Mouse (Mus musculus) left cerebral cortex, adult 2 months (tissue): ENCODE data around the gene Pfpl. TPM values are rescaled to one million over a fixed set of nuclear protein-coding genes. Genes with fewer than 3 reads are reported as not detected.

ENCODE experiments used
- DNase-seq, 2 experiments: peaks; one replicate each; pipeline ENCODE4 v3.0.0; 2021 to 2022; ENCODE audit warnings: low spot score in 2 of 2, mixed read lengths in 1 of 2; ENCODE audit errors: extremely low spot score in 1 of 2
- H3K27ac ChIP-seq: fragments of 200-600 bp; 2 replicates; pipeline ENCODE4 v1.8.1; 2022
- H3K4me3 ChIP-seq: fragments of 200-600 bp; 2 replicates; pipeline ENCODE4 v1.8.1; 2022
- CTCF ChIP-seq: fragments of 200-600 bp; IDR thresholded peaks from 2 replicates; pipeline ENCODE4 v1.8.1; 2022; ENCODE audit warnings: antibody characterized with exemption, mild to moderate bottlenecking, moderate library complexity
- intact Hi-C: fragments of 180-260 bp; cut with DNase I; formaldehyde crosslinking; loops from one replicate; pipeline ENCODE4 v1.15.1; 2025
- total RNA-seq, 2 experiments: library from RNA; stranded (reverse); gene quantifications; 2 replicates each; pipeline ENCODE4 v1.2.3; 2021

Pfpl gene
- total RNA-seq, 2 experiments from 2014 or later, result not detected

DNA sequence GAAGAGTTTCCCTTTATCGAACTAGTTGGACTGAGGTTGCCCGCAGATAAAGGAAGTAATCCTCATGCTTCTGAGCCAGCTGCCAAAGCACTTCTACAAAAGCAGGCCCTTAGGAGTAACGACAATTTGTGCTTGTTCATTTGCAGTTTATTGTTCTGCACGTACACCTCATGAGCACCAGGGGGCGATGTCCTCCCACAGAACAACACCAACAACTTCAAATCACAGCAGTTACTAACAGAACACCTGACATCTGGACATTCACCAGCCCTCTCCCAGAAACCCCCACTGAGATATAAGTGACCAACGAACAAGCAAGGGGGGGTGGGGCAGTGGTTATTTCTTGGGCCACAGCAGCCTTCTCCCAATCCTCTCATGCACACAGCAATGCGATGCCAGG is 38.5 kb downstream of the Pfpl start:
- peak; percentile 83 for TF ChIP-seq CTCF
- Histone ChIP-seq H3K27ac (no peak overlapping the region), H3K4me3 (no peak overlapping the region)
- intact Hi-C loops, result loop anchor here (2.0 to 5.0 kb wide), 2 partner anchors 36 to 127 kb away; partner anchors contain the start of gene Dtx4
- DNase-seq, result peak; percentile 49 to 62

DNA sequence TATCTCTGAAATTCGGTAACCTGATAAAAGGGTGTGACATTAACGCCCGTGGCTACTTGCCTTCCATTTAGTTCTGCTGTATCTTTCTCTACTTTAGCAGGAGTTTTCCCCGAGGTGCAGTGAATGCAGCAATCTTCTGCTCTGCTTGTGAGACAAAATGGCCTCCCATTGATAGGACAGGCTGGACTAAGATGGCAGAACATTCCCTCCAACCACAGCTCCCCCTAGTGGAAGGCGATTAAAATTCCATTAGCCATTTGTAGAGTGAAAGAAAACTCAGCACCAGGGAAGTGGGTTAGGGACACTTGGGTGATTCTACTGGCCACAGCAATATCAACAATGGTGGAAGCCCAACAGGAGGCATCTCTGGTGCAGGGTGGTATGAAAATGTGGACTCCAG is 39.7 kb downstream of the Pfpl start:
- intact Hi-C loops, result loop anchor here (2.0 to 5.0 kb wide), 2 partner anchors 35 to 125 kb away; partner anchors contain the start of gene Dtx4
- Histone ChIP-seq H3K4me3 (no peak overlapping the region), H3K27ac (no peak overlapping the region)
- peak; percentile 56 for TF ChIP-seq CTCF
- DNase-seq, result peak; percentile 11 to 32

DNA sequence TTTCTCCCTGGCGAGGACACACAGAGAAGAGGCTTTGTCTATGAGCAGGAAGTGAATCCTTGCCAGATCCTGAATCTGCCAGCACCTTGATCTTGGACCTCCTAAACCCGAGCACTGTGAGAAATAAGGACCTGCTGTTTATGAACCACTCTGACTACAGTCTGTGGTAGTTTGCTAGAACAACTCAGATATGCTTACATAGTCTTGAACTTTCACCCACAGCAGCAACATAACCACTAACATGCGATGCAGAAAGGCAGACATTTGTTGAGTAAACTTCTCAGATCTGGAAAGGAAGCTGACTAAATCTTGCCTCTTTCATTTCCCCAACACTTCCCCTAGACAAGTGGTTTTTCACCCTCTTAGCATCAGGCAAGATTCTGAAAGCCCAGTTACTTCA is 44.2 kb downstream of the Pfpl start:
- no peak for TF ChIP-seq CTCF
- no peak overlapping the region for H3K4me3 ChIP-seq
- intact Hi-C loops, result loop anchor here (10.0 kb wide), 1 partner anchor 457 kb away; no protein-coding TSS in a partner anchor
- DNase-seq, result no peak
- peak overlapping the region; percentile 4; the same call in 1 of the 2 replicates for H3K27ac ChIP-seq

DNA sequence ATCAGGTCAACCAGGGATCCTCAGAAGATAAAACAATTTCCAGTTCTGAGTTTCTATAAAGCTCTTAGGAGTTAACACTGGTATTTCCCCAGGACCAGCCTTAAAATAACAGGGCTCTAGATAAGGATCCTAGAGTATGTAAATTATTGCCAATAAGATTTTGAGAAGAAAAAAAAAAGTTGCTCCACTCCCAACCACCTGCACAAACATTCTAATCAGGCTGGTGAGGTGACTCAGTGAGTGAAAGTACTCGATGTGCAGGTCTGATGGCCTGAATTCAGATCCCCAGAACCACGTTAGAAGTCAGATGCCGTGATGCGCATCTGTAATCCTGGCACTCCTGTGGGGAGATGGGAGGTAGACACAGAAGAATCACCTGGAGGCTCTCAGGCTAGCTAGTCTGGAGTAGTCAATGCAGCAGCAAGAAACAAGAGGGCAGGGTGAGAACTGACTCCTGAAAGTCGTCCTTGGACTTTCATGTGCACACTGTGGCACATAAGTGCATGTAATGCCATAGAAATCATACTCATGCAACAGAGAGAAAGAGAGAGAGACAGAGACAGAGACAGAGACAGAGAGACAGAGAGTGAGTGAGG is 44.8 kb downstream of the Pfpl start:
- no peak for DNase-seq
- intact Hi-C loops, result loop anchor here (10.0 kb wide), 1 partner anchor 458 kb away; no protein-coding TSS in a partner anchor
- TF ChIP-seq CTCF, result no peak
- Histone ChIP-seq H3K4me3 (no peak overlapping the region), H3K27ac (peak overlapping the region; percentile 4; the same call in 1 of the 2 replicates)

DNA sequence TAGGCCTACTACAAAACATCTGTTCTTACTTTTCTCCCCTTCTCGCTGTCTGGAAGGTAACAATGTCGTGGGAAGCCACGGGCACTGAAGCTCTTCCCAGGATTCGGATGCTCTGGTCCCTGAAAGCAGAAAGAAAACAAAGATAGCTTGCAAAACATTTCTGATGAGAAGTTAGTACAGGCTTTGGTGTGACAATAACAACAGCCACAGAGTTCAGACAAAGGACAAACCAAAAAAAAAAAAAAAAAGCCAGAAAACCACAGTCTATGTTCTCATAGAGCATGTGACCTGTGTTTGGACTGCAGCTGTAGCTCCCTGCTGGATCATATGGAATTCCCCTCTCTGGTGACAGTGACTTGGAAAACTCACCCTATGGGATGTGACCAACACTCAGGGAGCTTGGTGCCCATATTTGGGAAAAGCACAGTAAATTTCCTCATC is 45.5 kb downstream of the Pfpl start:
- no peak for TF ChIP-seq CTCF
- Histone ChIP-seq H3K4me3 (no peak overlapping the region), H3K27ac (peak overlapping the region; percentile 16; the same call in 1 of the 2 replicates)
- no peak for DNase-seq
- intact Hi-C loops, result loop anchor here (10.0 kb wide), 1 partner anchor 458 kb away; no protein-coding TSS in a partner anchor

DNA sequence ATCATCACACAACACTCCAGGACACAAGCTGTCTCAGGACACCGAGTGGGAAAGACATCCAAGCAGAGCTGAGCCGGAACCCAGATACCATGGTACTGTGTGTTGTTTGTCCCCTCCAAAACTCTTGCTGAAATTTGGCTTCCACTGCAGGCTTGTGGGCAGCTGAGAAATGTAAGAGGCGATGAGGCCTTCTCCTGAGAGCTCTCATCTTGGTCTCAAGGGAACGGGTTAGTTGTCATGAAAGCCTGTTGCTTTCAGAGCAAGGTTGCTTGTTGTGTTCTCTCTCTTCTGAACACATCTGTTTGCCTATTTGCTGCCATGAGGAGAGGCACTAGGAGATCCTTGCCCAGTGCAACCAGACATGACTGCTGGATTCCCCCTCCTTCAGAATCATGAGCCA is 46.2 kb downstream of the Pfpl start:
- DNase-seq, result no peak
- Histone ChIP-seq H3K27ac (peak overlapping the region; percentile 87; the same call in 1 of the 2 replicates), H3K4me3 (no peak overlapping the region)
- no peak for TF ChIP-seq CTCF
- intact Hi-C loops, result loop anchor here (10.0 kb wide), 1 partner anchor 459 kb away; no protein-coding TSS in a partner anchor

DNA sequence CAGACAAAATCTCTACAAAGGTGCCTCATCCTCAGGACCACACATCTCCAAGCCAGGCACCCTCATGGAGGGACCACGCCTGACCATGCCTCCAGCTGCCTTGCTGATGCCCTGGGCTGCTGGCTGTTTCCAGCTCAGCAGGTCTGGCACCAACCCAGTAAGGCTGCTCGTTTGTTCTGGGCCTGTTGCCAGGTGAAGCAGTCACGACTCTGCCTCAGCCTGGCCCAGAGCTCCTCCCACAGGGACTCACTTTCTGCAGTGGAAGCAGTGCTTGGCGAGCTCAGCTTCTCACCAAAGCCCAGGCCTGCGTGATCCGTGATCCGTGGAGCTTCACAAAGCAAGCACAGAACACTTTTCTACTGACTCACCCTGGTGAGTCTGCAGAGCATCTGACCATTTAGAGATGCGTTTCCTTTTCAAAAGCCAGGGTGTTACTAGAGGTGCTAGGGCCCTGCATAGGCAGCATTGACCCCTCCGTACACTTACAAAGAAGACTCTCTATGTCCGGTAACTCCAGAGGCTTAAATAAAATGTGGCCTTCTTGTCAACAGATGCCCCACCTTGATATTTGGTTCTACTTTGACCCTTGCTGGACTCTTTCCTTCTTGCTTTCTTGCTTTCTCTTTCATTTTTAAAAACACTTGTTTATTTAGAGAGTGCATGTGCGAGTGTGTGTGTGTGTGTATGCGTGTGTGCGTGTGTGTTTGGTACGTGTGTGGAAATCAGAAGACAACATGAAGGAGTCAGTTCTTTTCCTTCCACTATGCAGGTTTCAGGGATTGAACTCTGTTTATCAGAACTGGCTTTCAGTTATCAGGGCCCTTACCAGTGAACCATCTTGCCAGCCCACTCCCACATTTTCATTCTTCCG is 47.9 kb downstream of the Pfpl start:
- Histone ChIP-seq H3K4me3 (no peak overlapping the region), H3K27ac (peak overlapping the region; percentile 87)
- intact Hi-C loops, result loop anchor here (1.0 to 10.0 kb wide), 2 partner anchors 332 to 461 kb away; no protein-coding TSS in a partner anchor
- DNase-seq, result peak; percentile 87 to 90
- TF ChIP-seq CTCF, result no peak

DNA sequence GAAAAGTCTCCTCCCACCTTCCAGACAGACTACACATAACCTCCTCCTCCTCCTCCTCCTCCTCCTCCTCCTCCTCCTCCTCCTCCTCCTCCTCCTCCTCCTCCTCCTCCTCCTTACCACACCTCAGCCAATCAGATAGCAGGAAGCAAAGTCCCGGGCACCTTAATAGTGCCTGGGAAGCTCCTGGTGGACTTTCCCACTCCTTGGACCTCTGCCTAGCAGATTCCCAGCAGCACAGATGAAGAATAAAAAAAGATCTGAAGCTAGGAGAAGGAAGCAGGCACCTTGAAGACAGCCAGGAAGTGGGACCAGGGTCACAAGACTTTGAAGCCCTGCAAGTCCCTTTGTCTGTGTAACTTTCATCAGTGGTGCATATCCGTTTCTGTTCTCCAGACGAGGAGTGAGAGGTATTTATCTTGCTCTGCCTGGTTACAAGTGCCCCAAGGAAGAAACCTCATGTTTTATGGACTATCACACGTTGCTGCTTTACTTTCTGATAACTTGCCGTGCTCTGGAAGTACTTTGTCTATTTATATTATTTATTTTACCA is 49.1 kb downstream of the Pfpl start:
- intact Hi-C loops, result loop anchor here (10.0 kb wide), 1 partner anchor 462 kb away; no protein-coding TSS in a partner anchor
- no peak overlapping the region for H3K4me3 ChIP-seq
- peak overlapping the region; percentile 67; the same call in 1 of the 2 replicates for H3K27ac ChIP-seq
- no peak for TF ChIP-seq CTCF
- no peak for DNase-seq

DNA sequence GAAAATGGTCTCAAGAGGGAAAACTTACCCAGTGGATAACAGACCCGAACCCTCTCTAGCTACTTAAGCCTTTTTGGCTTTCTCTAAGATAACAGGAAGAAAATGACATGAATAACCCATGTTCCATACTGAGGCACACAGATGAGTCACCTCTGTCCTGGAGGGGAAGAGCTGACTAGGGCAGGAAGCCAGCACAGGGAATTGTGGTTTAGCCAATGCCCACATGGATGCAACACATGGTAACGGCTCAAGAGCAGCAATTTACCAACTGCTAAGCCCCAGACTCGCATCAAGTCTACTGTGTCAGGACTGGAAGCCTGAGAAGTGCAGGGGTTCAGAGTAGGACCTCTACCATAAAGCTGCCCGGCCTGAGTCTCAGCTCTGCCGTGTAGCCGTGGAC is 50.7 kb downstream of the Pfpl start:
- Histone ChIP-seq H3K4me3 (no peak overlapping the region), H3K27ac (peak overlapping the region; percentile 67)
- DNase-seq, result no peak
- no peak for TF ChIP-seq CTCF
- intact Hi-C loops, result loop anchor here (10.0 kb wide), 1 partner anchor 464 kb away; no protein-coding TSS in a partner anchor

Other genes starting within 250 kb of the Pfpl start
- gene Olfr1431, start 227.3 kb upstream of the Pfpl start, total RNA-seq, result not detected
- gene Olfr1432, start 195.3 kb upstream of the Pfpl start, total RNA-seq, result not detected
- gene Olfr262, start 186.2 kb upstream of the Pfpl start, total RNA-seq, result not detected
- not detected for gene Olfr235, start 166.9 kb upstream of the Pfpl start, total RNA-seq
- not detected for gene Olfr1434, start 148.1 kb upstream of the Pfpl start, total RNA-seq
- gene Olfr1436, start 128.8 kb upstream of the Pfpl start, total RNA-seq, result not detected
- gene Olfr1437, start 102.8 kb upstream of the Pfpl start, total RNA-seq, result not detected
- gene Olfr1438-ps1, start 92.0 kb upstream of the Pfpl start, total RNA-seq, result not detected
- gene Olfr1440, start 40.6 kb upstream of the Pfpl start, total RNA-seq, result not detected
- not detected for gene Olfr1441, start 10.5 kb upstream of the Pfpl start, total RNA-seq
- gene Mpeg1, start 32.9 kb downstream of the Pfpl start, total RNA-seq, result 1 to 10 TPM; 6.8 to 7.4 TPM
- 10 to 100 TPM; 36.0 to 36.3 TPM for gene Dtx4, start 73.5 kb downstream of the Pfpl start, total RNA-seq
- 1 to 10 TPM; 1.5 to 2.2 TPM for gene Fam111a, start 117.8 kb downstream of the Pfpl start, total RNA-seq
- gene Gm4952, start 172.1 kb downstream of the Pfpl start, total RNA-seq, result under 1 TPM in 1 of 2 experiments, not detected in 1; 0.29 TPM
- not detected for gene Glyat, start 205.4 kb downstream of the Pfpl start, total RNA-seq
- gene Olfr1442, start 242.5 kb downstream of the Pfpl start, total RNA-seq, result not detected